Mouse (Mus musculus) bone marrow macrophage, adult 2 months (primary cell): ENCODE measurements around the gene B3gnt3. TPM values are rescaled to one million over a fixed set of nuclear protein-coding genes. Genes with fewer than 3 reads are reported as not detected.
"Not testable (repeated sequence)": the region's sequence is repeated elsewhere in the genome, so short reads cannot be mapped to it uniquely, and the experiment has no call there.

Source experiments
- H3K27ac ChIP-seq: 2 replicates; pipeline ENCODE4 v1.5.1; 2012; ENCODE audit warnings: low read depth, low read length; ENCODE audit not compliant: insufficient read depth
- H3K4me1 ChIP-seq: 2 replicates; pipeline ENCODE4 v1.6.1; 2012; ENCODE audit warnings: low read length; ENCODE audit not compliant: control insufficient read depth, insufficient read depth
- H3K4me3 ChIP-seq: 2 replicates; pipeline ENCODE4 v1.5.1; 2012; ENCODE audit warnings: mild to moderate bottlenecking, low read length, moderate library complexity; ENCODE audit not compliant: insufficient read depth
- CTCF ChIP-seq: IDR thresholded peaks from 2 replicates; pipeline ENCODE4 v1.5.1; 2012; ENCODE audit warnings: low read depth, mild to moderate bottlenecking, low read length, moderate library complexity
- POLR2A ChIP-seq: IDR thresholded peaks from 2 replicates; pipeline ENCODE4 v1.6.1; 2012; ENCODE audit warnings: mild to moderate bottlenecking, low read depth, low read length, borderline replicate concordance
- polyA plus RNA-seq: library from polyadenylated mRNA; stranded (reverse); fragments of >200 nt; gene quantifications from 2 replicates; pipeline ENCODE4 v1.2.4, GENCODE M21; 2012; ENCODE audit not compliant: missing spikeins, insufficient read depth, insufficient read length

Gene B3gnt3
- polyA plus RNA-seq, result 23.7 and 24.1 TPM in 2 replicates

GRCm38 (mm10) chr8:71701414-71702086 is at the start of gene B3gnt3:
TSS of gene B3gnt3 (minus strand) at chr8:71701789.
- TF ChIP-seq POLR2A (no peak), CTCF (no peak)
- Histone ChIP-seq H3K27ac (no peak within 1 kb of the TSS), H3K4me1 (peaks cover 2% of the 10 kb centered on the region; the same call in 1 of the 2 replicates), H3K4me3 (peak within 1 kb of the TSS; percentile 72)

GRCm38 (mm10) chr8:71749321-71750075 is 47.9 kb upstream of the B3gnt3 start:
- H3K4me1 ChIP-seq, result peaks cover 36% of the 10 kb centered on the region
- not testable (repeated sequence) for H3K27ac ChIP-seq

GRCm38 (mm10) chr8:71747082-71747481 is 45.5 kb upstream of the B3gnt3 start:
- Histone ChIP-seq H3K4me1 (peaks cover 26% of the 10 kb centered on the region), H3K27ac (peak overlapping the region; percentile 58)
- not testable (repeated sequence) for H3K4me3 ChIP-seq

More at GRCm38 (mm10) chr8:71749321-71750075, 47.9 kb upstream of the B3gnt3 start:
- H3K4me3 ChIP-seq, result not testable (repeated sequence)

- TF ChIP-seq POLR2A, result no peak
- TF ChIP-seq CTCF, result no peak
- Histone ChIP-seq H3K27ac (no peak overlapping the region), H3K4me1 (peaks cover 20% of the 10 kb centered on the region), H3K4me3 (no peak overlapping the region)
These were observed 43.7 kb upstream of the B3gnt3 start for GRCm38 (mm10) chr8:71745322-71745721.

GRCm38 (mm10) chr8:71742783-71743182 is 41.2 kb upstream of the B3gnt3 start:
- peaks cover 19% of the 10 kb centered on the region for H3K4me1 ChIP-seq
- TF ChIP-seq CTCF (no peak), POLR2A (no peak)
- H3K27ac ChIP-seq, result no peak overlapping the region
- no peak overlapping the region for H3K4me3 ChIP-seq

GRCm38 (mm10) chr8:71741687-71742114 is 40.1 kb upstream of the B3gnt3 start:
- Histone ChIP-seq H3K27ac (no peak overlapping the region), H3K4me3 (no peak overlapping the region), H3K4me1 (peaks cover 11% of the 10 kb centered on the region)
- TF ChIP-seq CTCF (no peak), POLR2A (no peak)

- no peak overlapping the region for H3K4me3 ChIP-seq
- no peak overlapping the region for H3K27ac ChIP-seq
- H3K4me1 ChIP-seq, result peaks cover 8% of the 10 kb centered on the region
- no peak for TF ChIP-seq POLR2A
- TF ChIP-seq CTCF, result no peak
These were observed 39.6 kb upstream of the B3gnt3 start for GRCm38 (mm10) chr8:71741226-71741625.

- not testable (repeated sequence) for H3K4me3 ChIP-seq, H3K4me1 ChIP-seq, H3K27ac ChIP-seq
These were observed 36.7 kb upstream of the B3gnt3 start for GRCm38 (mm10) chr8:71738316-71738715.

- TF ChIP-seq CTCF, result peak; percentile 26; the same call in 1 of the 2 replicates
- TF ChIP-seq POLR2A, result no peak
- Histone ChIP-seq H3K27ac (no peak overlapping the region), H3K4me3 (no peak overlapping the region), H3K4me1 (peaks cover 3% of the 10 kb centered on the region; the same call in 1 of the 2 replicates)
These were observed 30.2 kb upstream of the B3gnt3 start for GRCm38 (mm10) chr8:71731652-71732230.
